Mouse (Mus musculus) hindbrain, embryonic 11.5 days (tissue): ENCODE data around the gene Myadml2. TPM values are rescaled to one million over a fixed set of nuclear protein-coding genes. Genes with fewer than 3 reads are reported as not detected.

Source experiments
- ATAC-seq: fragments of 200-750 bp; cut with Nextera tagmentation; 2 replicates; pipeline ENCODE4 v1.8.0; 2017; ENCODE audit warnings: mild to moderate bottlenecking, moderate TSS enrichment, moderate library complexity; ENCODE audit not compliant: low FRiP score
- DNase-seq: peaks from one replicate; pipeline ENCODE4 v3.0.0-alpha.2; 2015; ENCODE audit warnings: low spot score
- H3K27ac ChIP-seq: fragments of 300-500 bp; sonication (generic); 2 replicates; pipeline ENCODE4 v1.5.1; 2014; ENCODE audit warnings: mild to moderate bottlenecking, low read depth, low read length
- H3K27me3 ChIP-seq: fragments of 300-500 bp; sonication (generic); 2 replicates; pipeline ENCODE4 v1.6.1; 2014; ENCODE audit warnings: mild to moderate bottlenecking, low read length, moderate library complexity, mixed read lengths; ENCODE audit not compliant: control insufficient read depth, insufficient read depth
- H3K36me3 ChIP-seq: fragments of 300-500 bp; sonication (generic); 2 replicates; pipeline ENCODE4 v1.6.1; 2014; ENCODE audit warnings: mild to moderate bottlenecking, low read length, moderate library complexity, mixed read lengths; ENCODE audit not compliant: control insufficient read depth, insufficient read depth
- H3K4me1 ChIP-seq: fragments of 300-500 bp; sonication (generic); replicated peaks from 2 replicates; pipeline ENCODE4 v1.6.1; 2014; ENCODE audit warnings: low read length, mixed read lengths; ENCODE audit not compliant: control insufficient read depth, insufficient read depth
- H3K4me2 ChIP-seq: fragments of 300-500 bp; sonication (generic); replicated peaks from 2 replicates; pipeline ENCODE4 v1.6.1; 2014; ENCODE audit warnings: mild to moderate bottlenecking, low read depth, low read length
- H3K4me3 ChIP-seq: fragments of 300-500 bp; sonication (generic); 2 replicates; pipeline ENCODE4 v1.5.1; 2014; ENCODE audit warnings: low read depth, low read length
- H3K9ac ChIP-seq: fragments of 300-500 bp; sonication (generic); 2 replicates; pipeline ENCODE4 v1.6.1; 2014; ENCODE audit warnings: low read depth, low read length
- H3K9me3 ChIP-seq: fragments of 300-500 bp; sonication (generic); 2 replicates; pipeline ENCODE4 v1.6.1; 2016; ENCODE audit warnings: low read length; ENCODE audit not compliant: control insufficient read depth
- WGBS: fragments of 180-500 bp; shearing (Covaris S2); extraction: QIAGEN DNeasy Blood & Tissue Kit; methylation state at CpG from one replicate; pipeline ENCODE4 v1.1.7; 2014; 5-methylcytosine and 5-hydroxymethylcytosine counted together
- polyA plus RNA-seq: library from polyadenylated mRNA; unstranded; fragments of >200 nt; fragmentation: Nextera tagmentation; extraction: Ambion mirVana; gene quantifications from 2 replicates; pipeline ENCODE4 v1.2.1, GENCODE M21; 2014

The Myadml2 gene
- polyA plus RNA-seq, 1 experiment from 2014 or later = 0.19 TPM

DNA sequence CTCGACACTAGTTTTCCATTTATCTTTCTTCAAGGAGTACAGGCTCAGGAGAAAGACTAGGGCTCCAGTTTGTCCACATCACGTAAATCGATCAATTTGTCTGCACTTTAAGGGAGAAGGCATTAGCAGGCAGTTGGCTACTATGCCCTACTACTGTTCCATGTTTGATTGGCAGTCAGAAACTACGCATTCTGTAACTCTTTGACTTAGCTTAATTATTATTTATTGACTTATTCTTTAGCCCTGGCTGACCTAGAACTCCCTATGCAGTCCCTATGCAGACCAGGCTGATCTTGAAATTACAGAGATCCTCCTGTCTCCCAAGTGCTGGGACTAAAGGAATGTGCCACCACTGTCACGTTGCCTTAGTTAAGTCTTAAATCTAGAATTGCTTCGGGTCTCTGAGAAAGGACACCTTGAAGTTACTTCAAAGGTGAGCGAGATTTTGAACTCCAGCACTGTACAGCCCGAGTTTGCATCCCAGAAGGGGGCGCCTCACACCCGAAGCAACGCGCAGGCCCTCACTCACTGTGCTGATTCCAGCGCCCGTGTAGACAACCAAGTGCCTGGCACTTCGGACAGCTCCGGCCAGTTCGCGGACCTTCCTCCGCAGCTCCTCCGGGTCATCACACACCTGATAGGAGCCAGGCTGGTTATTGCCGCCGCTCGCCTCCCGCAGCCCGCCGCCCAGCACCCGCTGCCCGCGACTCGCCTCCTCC lies 23.8 kb downstream of the Myadml2 start:
- ATAC-seq (peak; percentile 70), DNase-seq (peak; percentile 62)
- Histone ChIP-seq H3K4me3 (peak overlapping the region; percentile 93), H3K36me3 (peaks cover 11% of the 10 kb centered on the region), H3K4me2 (peak overlapping the region; percentile 93), H3K4me1 (peaks cover 7% of the 10 kb centered on the region), H3K9me3 (no peaks in the 10 kb centered on the region), H3K27ac (peak overlapping the region; percentile 79), H3K9ac (peak overlapping the region; percentile 67), H3K27me3 (no peaks in the 10 kb centered on the region)
- WGBS = 12% methylated on average over 30 of the region's 30 CpGs

DNA sequence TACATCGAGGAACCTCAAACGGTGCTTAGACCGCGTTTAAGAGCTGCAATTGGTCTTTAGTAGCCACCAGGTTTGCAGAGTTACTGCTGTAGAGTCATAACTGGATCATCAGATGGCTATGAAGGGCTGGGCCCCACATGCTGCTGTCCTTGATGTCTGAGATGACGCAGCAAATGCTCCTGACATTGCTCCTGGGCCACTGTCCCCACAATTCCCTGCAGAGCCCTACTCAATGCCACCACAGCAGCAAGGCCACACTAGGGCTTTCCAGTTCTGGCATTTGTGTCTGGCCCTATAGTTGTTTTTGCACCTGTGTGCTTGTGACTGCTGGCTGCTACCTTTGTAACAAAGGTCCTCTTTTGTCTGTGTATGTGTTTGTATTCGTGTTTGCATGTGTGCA lies 25.2 kb downstream of the Myadml2 start:
- Histone ChIP-seq H3K9ac (no peak overlapping the region), H3K27me3 (no peaks in the 10 kb centered on the region), H3K4me2 (no peak overlapping the region), H3K36me3 (peaks cover 12% of the 10 kb centered on the region; the same call in 1 of the 2 replicates), H3K27ac (no peak overlapping the region), H3K9me3 (no peaks in the 10 kb centered on the region), H3K4me1 (peaks cover 7% of the 10 kb centered on the region), H3K4me3 (no peak overlapping the region)
- DNase-seq (no peak), ATAC-seq (no peak)
- whole genome bisulfite sequencing = 91% methylated on average over 6 of the region's 6 CpGs

DNA sequence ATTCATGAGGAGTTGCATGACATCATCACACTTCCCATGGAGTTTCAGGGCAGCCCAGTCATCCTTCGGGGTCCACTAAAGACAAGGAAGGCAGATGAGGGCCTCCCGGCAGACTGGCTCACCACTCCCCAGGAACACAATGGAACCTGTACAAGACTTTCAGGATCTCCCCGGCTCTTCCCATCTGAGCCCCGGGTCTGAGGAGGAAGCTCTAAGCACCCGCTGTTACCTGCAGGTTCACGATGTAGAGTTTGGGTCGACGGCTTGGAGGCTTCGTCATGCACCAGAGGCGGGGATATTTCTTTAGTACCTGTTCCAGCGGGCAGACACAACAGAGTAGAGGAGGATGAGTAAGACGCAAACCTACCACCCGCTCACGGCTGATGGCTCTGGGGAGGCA lies 27.8 kb downstream of the Myadml2 start:
- Histone ChIP-seq H3K4me2 (no peak overlapping the region), H3K27ac (no peak overlapping the region), H3K9me3 (no peaks in the 10 kb centered on the region), H3K27me3 (no peaks in the 10 kb centered on the region), H3K9ac (no peak overlapping the region), H3K36me3 (peaks cover 12% of the 10 kb centered on the region; the same call in 1 of the 2 replicates), H3K4me3 (no peak overlapping the region), H3K4me1 (peaks cover 8% of the 10 kb centered on the region)
- no peak for DNase-seq
- 91% methylated on average over 14 of the region's 14 CpGs for WGBS
- no peak for ATAC-seq

DNA sequence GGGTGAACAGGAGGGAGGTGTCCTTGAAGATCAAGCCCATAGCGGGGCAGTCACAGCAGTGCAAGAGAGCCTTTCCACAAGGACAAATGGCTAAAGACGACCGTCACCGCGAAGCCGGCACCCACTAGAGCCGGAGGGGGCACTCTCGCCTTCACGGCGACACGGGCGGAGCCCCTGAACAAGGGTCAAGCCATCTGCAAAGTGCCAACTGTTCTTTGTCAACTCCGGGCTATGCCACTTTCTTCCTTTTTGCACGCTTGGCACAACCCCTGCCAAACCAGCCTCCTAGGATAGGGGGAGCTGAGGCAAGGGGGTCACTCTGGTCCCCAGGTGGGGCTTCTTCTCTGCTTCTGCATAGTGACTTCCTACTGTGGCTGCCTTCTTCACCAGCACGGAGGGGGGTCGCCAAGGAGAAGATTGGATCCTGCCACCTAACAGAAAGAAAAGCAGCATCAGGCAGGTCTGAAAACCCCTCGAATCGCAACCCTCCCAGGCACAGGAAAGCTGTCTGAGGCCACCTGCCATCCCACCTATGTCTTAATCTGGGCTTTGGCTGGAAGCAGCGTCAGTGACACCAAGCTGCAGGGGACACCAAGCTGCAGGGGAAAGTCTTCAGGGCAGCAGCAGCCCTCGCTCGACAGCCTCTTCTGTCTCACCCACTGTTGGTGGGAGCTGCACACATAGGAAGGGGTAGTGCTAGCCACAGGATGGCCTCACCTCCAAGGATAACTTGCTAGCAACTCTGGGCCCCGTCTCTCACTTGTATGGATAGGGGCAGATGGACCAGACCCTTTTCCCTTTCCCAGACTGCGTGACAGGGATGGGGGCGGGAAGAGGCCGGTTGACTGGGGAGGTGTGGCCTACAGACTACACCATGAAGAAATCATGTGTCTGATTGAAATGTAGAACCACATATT lies 29.1 kb downstream of the Myadml2 start:
- Histone ChIP-seq H3K9ac (no peak overlapping the region), H3K4me1 (peaks cover 4% of the 10 kb centered on the region; the same call in 1 of the 2 replicates), H3K27me3 (no peaks in the 10 kb centered on the region), H3K36me3 (peaks cover 12% of the 10 kb centered on the region; the same call in 1 of the 2 replicates), H3K4me2 (no peak overlapping the region), H3K27ac (no peak overlapping the region), H3K4me3 (no peak overlapping the region), H3K9me3 (no peaks in the 10 kb centered on the region)
- DNase-seq = no peak
- WGBS = 94% methylated on average over 25 of the region's 25 CpGs
- no peak for ATAC-seq

DNA sequence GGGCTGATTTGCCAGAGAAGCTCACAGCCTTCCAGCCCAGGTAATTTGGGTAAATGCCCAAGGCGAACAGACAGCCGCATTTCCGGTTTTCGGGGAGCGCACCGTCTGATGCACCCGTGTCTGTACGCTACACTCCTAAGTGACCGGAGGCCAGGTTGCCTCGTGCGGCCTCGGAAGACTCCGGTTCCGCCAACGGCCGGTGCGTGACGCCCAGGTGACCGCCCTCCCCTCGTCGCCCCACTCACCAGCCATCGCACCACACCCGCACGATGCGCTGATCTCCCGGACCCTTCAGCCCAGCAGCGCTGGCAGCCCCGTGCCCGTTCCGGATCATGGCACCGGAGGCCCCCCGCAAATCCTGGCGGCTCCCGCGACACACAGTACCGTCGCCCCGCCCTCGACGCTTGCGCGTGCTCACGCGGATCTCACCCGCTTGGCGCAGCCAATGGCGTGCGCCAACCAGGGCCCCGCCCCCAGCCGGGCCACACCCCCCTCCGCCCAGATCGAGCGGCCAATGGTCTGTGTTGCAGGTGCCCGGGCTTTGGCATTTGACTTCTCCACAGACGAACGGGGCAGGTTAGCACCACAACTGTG lies 30.3 kb downstream of the Myadml2 start, which contains the start of gene Pcyt2:
Gene Pcyt2, minus strand, starts transcription at position 418 of the 594 bp plus-strand sequence.
- Histone ChIP-seq H3K4me3 (peak within 1 kb of the TSS; percentile 75), H3K27me3 (no peaks in the 10 kb centered on the region), H3K9me3 (no peaks in the 10 kb centered on the region), H3K9ac (peak within 1 kb of the TSS; percentile 80), H3K36me3 (peaks cover 12% of the 10 kb centered on the region; the same call in 1 of the 2 replicates), H3K27ac (peak within 1 kb of the TSS; percentile 58), H3K4me2 (peak within 1 kb of the TSS; percentile 84), H3K4me1 (peaks cover 4% of the 10 kb centered on the region; the same call in 1 of the 2 replicates)
- WGBS = 1% methylated on average over 56 of the region's 56 CpGs
- peak; percentile 95 for DNase-seq
- peak; percentile 93 for ATAC-seq

DNA sequence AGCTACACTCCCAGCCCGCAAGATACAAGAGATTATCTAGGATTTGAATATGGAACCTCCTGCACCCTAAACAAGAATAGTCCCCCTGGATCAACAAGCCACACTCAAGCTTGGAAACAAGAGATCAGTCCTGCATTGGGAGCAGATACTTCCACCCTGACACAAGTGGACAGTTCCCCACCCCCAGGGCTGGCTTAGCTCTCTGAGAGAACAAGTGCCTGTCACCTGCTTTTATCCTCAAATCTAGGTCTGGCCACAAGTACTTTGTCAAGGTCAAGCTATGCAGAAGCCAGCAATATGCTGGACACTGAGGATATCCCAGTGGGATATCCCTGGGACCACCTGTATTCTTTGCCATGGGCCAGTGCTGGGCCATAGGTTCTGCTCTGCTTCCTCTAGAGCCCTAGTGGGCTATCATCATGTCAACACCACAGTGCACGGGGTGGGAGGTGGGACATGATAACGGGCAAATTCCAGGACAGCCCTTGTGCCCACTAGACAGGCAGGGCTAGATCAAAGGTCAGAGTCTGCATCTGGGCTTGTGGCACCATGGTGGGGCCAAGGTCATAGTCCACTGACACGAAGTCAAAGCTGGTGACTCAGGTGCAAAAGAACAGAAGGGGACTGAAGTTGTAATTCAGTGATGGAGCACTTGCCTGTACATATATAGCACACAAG lies 31.2 kb downstream of the Myadml2 start:
- no peaks in the 10 kb centered on the region for H3K9me3 ChIP-seq
- H3K4me1 ChIP-seq = peaks cover 4% of the 10 kb centered on the region; the same call in 1 of the 2 replicates
- H3K4me2 ChIP-seq = peak overlapping the region; percentile 84
- DNase-seq (no peak), ATAC-seq (no peak)
- WGBS = 52% methylated on average over 4 of the region's 4 CpGs
- H3K9ac ChIP-seq = peak overlapping the region; percentile 80
- H3K27ac ChIP-seq = no peak overlapping the region
- H3K27me3 ChIP-seq = no peaks in the 10 kb centered on the region
- peaks cover 11% of the 10 kb centered on the region; the same call in 1 of the 2 replicates for H3K36me3 ChIP-seq
- peak overlapping the region; percentile 75 for H3K4me3 ChIP-seq

DNA sequence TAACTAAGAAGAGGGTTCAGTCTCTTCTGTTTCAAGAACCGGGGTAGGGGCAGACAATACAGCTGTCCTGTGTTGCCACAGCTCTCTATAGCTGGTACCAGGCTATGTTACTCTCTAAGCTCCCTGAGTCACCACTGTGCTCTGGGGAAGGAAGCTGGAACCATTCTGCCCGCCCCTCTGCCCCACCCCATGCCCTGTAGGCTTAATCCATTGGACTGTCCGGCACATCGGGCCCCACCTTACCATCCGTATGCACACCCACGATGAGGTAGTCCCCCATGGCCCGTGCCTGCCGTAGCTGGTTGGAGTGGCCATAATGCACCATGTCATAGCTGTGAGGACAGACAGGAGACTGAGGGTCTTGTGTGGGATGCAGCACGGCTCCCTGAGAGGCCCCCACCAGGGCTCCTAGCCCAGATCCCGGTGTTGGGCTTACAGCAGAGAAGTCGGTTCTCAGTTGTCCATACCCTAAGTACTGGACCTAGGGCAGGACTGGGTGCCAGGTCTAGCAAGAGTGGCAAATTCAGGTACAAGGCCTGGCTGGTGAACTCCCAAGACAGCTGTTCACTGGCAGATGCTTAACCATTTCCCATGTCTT lies 32.3 kb downstream of the Myadml2 start:
- no peaks in the 10 kb centered on the region for H3K27me3 ChIP-seq
- ATAC-seq = no peak
- no peak overlapping the region for H3K27ac ChIP-seq
- peaks cover 4% of the 10 kb centered on the region; the same call in 1 of the 2 replicates for H3K4me1 ChIP-seq
- H3K9me3 ChIP-seq = no peaks in the 10 kb centered on the region
- H3K36me3 ChIP-seq = peaks cover 16% of the 10 kb centered on the region
- no peak for DNase-seq
- no peak overlapping the region for H3K4me2 ChIP-seq
- H3K4me3 ChIP-seq = no peak overlapping the region
- WGBS = 91% methylated on average over 11 of the region's 11 CpGs
- H3K9ac ChIP-seq = no peak overlapping the region

DNA sequence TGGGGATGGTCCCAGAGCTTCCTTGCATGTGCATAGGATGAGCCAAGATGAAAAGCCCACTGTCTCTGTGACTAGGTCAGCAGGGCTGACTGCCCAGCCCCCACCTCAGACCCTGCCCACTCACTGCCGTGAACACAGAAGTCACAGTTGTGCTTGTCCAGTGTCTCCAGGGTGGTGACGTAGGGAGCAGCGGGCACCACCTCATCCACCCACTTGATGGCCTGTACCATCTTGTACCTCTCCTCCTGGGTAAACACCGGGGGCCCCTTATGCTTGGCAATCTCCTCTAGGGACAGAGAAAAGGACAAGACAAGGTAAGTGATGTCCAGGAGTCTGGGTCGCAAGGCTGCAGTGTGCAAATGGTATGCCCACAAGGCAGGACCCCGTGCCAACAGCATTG lies 32.8 kb downstream of the Myadml2 start:
- ATAC-seq (no peak), DNase-seq (no peak)
- Histone ChIP-seq H3K4me2 (no peak overlapping the region), H3K4me1 (peaks cover 4% of the 10 kb centered on the region; the same call in 1 of the 2 replicates), H3K4me3 (no peak overlapping the region), H3K9me3 (no peaks in the 10 kb centered on the region), H3K36me3 (peaks cover 11% of the 10 kb centered on the region), H3K9ac (no peak overlapping the region), H3K27ac (no peak overlapping the region), H3K27me3 (no peaks in the 10 kb centered on the region)
- 94% methylated on average over 6 of the region's 6 CpGs for WGBS
